Mouse (Mus musculus) kidney, embryonic 15.5 days (tissue): Measurements from ENCODE around the gene Mad2l2. TPM values are rescaled to one million over a fixed set of nuclear protein-coding genes. Genes with fewer than 3 reads are reported as not detected.
"Not testable (repeated sequence)": the region's sequence is repeated elsewhere in the genome, so short reads cannot be mapped to it uniquely, and the experiment has no call there.

Source experiments
- ATAC-seq: fragments of 200-750 bp; cut with Nextera tagmentation; replicated peaks from 2 replicates; pipeline ENCODE4 v1.8.0; 2017; ENCODE audit warnings: moderate TSS enrichment; ENCODE audit not compliant: low FRiP score
- H3K27ac ChIP-seq: fragments of 300-500 bp; sonication (generic); 2 replicates; pipeline ENCODE4 v1.5.1; 2015; ENCODE audit warnings: mild to moderate bottlenecking, inconsistent platforms
- H3K27me3 ChIP-seq: fragments of 300-500 bp; sonication (generic); 2 replicates; pipeline ENCODE4 v1.6.1; 2015; ENCODE audit warnings: inconsistent platforms
- H3K36me3 ChIP-seq: fragments of 300-500 bp; sonication (generic); 2 replicates; pipeline ENCODE4 v1.6.1; 2015; ENCODE audit warnings: inconsistent platforms
- H3K4me1 ChIP-seq: fragments of 300-500 bp; sonication (generic); 2 replicates; pipeline ENCODE4 v1.6.1; 2015; ENCODE audit warnings: inconsistent platforms
- H3K4me2 ChIP-seq: fragments of 300-500 bp; sonication (generic); 2 replicates; pipeline ENCODE4 v1.6.1; 2015; ENCODE audit warnings: moderate library complexity, mild to moderate bottlenecking, inconsistent platforms
- H3K4me3 ChIP-seq: fragments of 300-500 bp; sonication (generic); replicated peaks from 2 replicates; pipeline ENCODE4 v1.5.1; 2015; ENCODE audit warnings: mild to moderate bottlenecking, inconsistent platforms
- H3K9ac ChIP-seq: fragments of 300-500 bp; sonication (generic); 2 replicates; pipeline ENCODE4 v1.6.1; 2015; ENCODE audit warnings: mild to moderate bottlenecking, inconsistent platforms
- H3K9me3 ChIP-seq: fragments of 300-500 bp; sonication (generic); replicated peaks from 2 replicates; pipeline ENCODE4 v1.6.1; 2016; ENCODE audit warnings: inconsistent platforms
- WGBS: fragments of 180-500 bp; shearing (Covaris S2); methylation state at CpG from one replicate; pipeline ENCODE4 v1.1.7; 2015; ENCODE audit warnings: mixed read lengths; 5-methylcytosine and 5-hydroxymethylcytosine counted together
- microRNA-seq: library from miRNA; unstranded; fragments of <30 nt; microRNA quantifications from one replicate; pipeline ENCODE4, GENCODE M21; 2016
- polyA plus RNA-seq: library from polyadenylated mRNA; unstranded; fragments of >200 nt; fragmentation: Nextera tagmentation; extraction: Ambion mirVana; gene quantifications from 2 replicates; pipeline ENCODE4 v1.2.1, GENCODE M21; 2015

Mad2l2 gene
- polyA plus RNA-seq, 1 experiment from 2014 or later, result 69.8 TPM

DNA sequence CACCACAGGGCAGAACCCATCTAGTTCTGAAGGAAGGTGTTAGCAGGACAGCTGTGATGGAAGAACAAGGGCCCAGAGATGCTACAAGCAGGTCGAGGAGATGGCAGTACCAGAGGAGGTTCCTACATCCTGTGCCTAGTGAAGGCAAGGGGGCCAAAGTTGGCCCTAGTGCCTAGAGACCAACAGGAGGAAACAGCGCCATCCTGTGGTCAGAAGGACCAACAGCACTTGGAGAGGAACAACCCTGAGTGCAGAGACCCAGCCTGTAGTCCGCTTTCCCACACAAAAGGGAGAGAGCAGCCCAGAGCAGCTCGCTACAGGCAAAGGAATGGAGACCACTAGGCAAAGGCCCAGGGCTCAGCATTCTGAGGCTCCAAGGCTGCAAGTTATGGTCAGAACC lies 55.6 kb downstream of the Mad2l2 start:
- Histone ChIP-seq H3K4me2 (no peak overlapping the region), H3K27ac (no peak overlapping the region), H3K9me3 (no peaks in the 10 kb centered on the region), H3K4me1 (peaks cover 3% of the 10 kb centered on the region; the same call in 1 of the 2 replicates), H3K36me3 (no peaks in the 10 kb centered on the region), H3K4me3 (no peak overlapping the region), H3K27me3 (0 out of 2 replicates have a peak, but pooled peaks cover 1% of the 10 kb centered on the region), H3K9ac (no peak overlapping the region)
- ATAC-seq, result no peak
- 69% methylated on average over 4 of the region's 4 CpGs for WGBS

GRCm38 (mm10) chr4:148188767-148189166 lies 58.6 kb downstream of the Mad2l2 start:
- not testable (repeated sequence) for H3K9ac ChIP-seq, H3K4me3 ChIP-seq, H3K27ac ChIP-seq, H3K4me2 ChIP-seq, H3K36me3 ChIP-seq, H3K27me3 ChIP-seq, H3K4me1 ChIP-seq, H3K9me3 ChIP-seq, ATAC-seq
- WGBS, result 89% methylated on average over 1 of the region's 1 CpGs

DNA sequence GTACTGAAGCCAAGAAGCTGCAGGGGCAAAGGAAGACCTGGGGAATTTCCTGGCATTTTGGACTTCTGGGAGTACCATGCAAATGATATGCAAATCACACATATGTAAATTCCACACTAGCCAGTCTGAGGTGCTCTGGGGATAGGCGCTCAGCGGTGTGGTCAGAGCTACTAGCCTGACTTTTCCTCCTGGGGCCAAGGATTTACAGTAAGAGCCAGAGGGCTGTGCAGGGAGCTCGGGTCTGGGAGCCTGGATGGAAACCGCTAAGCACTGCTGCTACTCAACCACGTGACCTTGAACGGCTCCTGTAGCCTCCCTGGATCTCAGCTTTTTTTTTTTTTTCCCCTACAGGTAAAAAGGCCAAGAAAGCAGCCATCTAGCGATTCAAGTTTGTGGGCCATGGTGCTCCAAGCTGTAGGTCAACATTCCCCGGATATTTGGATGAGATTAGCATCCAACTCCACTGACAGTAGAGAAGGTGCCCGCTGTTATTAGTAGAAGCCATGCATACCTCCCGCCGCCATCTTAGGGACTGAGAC lies 62.6 kb downstream of the Mad2l2 start:
- Histone ChIP-seq H3K27ac (no peak overlapping the region), H3K4me2 (no peak overlapping the region), H3K9me3 (no peaks in the 10 kb centered on the region), H3K9ac (no peak overlapping the region), H3K4me1 (peaks cover 11% of the 10 kb centered on the region; the same call in 1 of the 2 replicates), H3K36me3 (no peaks in the 10 kb centered on the region), H3K4me3 (no peak overlapping the region), H3K27me3 (no peaks in the 10 kb centered on the region)
- WGBS, result 32% methylated on average over 11 of the region's 11 CpGs
- ATAC-seq, result no peak

GRCm38 (mm10) chr4:148194400-148194799 lies 64.2 kb downstream of the Mad2l2 start:
- ATAC-seq, result no peak
- Histone ChIP-seq H3K27me3 (peaks cover 9% of the 10 kb centered on the region; the same call in 1 of the 2 replicates), H3K9me3 (no peaks in the 10 kb centered on the region), H3K4me1 (peaks cover 11% of the 10 kb centered on the region; the same call in 1 of the 2 replicates), H3K9ac (no peak overlapping the region), H3K4me3 (no peak overlapping the region), H3K4me2 (no peak overlapping the region), H3K36me3 (no peaks in the 10 kb centered on the region), H3K27ac (no peak overlapping the region)

Small RNA genes within 50 kb of the gene (microRNA-seq; reads per million reads assigned to microRNA genes)
- not detected for gene Mir7022

Other genes starting within 250 kb of the Mad2l2 start
- gene Mfn2, start 225.7 kb upstream of the Mad2l2 start, polyA plus RNA-seq, result 36.9 and 39.0 TPM in 2 replicates
- gene Plod1, start 193.6 kb upstream of the Mad2l2 start, polyA plus RNA-seq, result 47.2 and 56.0 TPM in 2 replicates
- 15.3 and 17.0 TPM in 2 replicates for gene 2510039O18Rik, start 189.5 kb upstream of the Mad2l2 start, polyA plus RNA-seq
- not detected in 2 replicates for gene Nppb, start 144.6 kb upstream of the Mad2l2 start, polyA plus RNA-seq
- 0.31 TPM in 1 of 2 replicates, not detected in the other for gene Nppa, start 129.7 kb upstream of the Mad2l2 start, polyA plus RNA-seq
- gene Clcn6, start 91.6 kb upstream of the Mad2l2 start, polyA plus RNA-seq, result 6.4 and 6.6 TPM in 2 replicates
- 23.6 and 24.1 TPM in 2 replicates for gene Mthfr, start 91.3 kb upstream of the Mad2l2 start, polyA plus RNA-seq
- gene Agtrap, start 42.4 kb upstream of the Mad2l2 start, polyA plus RNA-seq, result 20.6 and 24.4 TPM in 2 replicates
- gene Draxin, start 314 bp downstream of the Mad2l2 start, polyA plus RNA-seq, result 0.46 and 0.62 TPM in 2 replicates
- gene Fbxo6, start 21.8 kb downstream of the Mad2l2 start, polyA plus RNA-seq, result 15.5 and 19.9 TPM in 2 replicates
- gene Fbxo44, start 30.1 kb downstream of the Mad2l2 start, polyA plus RNA-seq, result 11.8 and 13.6 TPM in 2 replicates
- 1.7 and 2.1 TPM in 2 replicates for gene Fbxo2, start 30.2 kb downstream of the Mad2l2 start, polyA plus RNA-seq
- 0.19 TPM in 2 replicates for gene Disp3, start 157.6 kb downstream of the Mad2l2 start, polyA plus RNA-seq